Mouse (Mus musculus): ENCODE measurements around the gene Sema3a.
"Not testable (repeated sequence)": the region's sequence is repeated elsewhere in the genome, so short reads cannot be mapped to it uniquely, and the experiment has no call there.

Gene Sema3a

DNA sequence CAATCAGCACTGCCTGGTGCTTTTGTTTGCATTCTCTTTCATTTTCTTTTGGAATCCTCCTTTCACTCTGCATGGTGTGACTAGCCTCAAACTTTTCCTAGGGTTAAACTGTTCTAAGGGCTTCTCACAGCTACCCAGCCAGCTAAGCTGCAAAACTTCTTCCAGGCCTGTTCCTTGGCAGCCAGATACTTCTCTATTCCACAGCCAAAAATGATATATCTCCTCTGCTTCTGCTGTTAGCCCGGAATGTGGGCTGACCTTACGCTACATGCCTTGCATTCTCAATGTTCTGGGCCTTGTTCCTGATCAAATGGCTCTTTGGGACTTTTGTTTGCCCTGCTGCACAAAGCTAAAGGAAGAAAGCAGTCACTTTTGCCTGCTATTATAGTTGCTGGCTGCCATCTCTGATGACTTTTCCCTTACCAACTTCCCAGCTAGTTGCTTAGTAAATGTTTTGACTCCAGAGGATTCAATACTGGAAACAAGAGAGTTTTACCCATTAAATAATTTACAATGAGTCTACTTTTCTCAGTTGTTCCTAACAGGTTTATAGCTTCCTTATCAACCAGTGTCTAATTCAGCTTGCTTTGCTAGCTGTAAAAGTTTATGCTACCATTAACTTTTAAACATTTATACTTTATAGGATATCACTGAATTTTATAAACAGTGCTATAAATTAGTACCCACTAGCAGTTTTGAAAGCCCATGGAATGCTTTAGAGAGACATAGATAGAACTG is 422.4 kb downstream of the Sema3a start:
- intact Hi-C loops (cut with DNase I): no loop called here

GRCm38 (mm10) chr5:13548210-13548554 is 423.0 kb downstream of the Sema3a start:
- intact Hi-C loops (cut with DNase I): no loop called here

DNA sequence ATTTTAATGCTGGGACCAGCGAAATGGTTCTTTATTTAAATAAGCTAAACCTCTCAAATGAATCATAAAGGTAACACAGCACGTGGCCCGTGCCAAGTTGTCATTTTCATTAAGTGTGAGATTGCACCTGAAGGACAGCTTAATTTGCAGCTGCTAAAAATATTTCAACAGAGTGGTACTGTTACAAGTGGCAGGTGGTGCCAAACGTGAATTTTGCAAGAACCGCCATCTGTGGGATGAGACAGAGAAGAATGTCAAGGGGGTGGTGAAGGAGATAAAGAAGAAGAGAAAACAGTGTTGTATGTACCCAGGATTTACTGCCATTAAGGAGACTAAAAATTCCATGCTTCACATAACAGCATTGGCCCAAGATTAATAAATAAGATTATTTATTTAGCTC is 423.9 kb downstream of the Sema3a start:
- intact Hi-C loops (cut with DNase I): no loop called here

DNA sequence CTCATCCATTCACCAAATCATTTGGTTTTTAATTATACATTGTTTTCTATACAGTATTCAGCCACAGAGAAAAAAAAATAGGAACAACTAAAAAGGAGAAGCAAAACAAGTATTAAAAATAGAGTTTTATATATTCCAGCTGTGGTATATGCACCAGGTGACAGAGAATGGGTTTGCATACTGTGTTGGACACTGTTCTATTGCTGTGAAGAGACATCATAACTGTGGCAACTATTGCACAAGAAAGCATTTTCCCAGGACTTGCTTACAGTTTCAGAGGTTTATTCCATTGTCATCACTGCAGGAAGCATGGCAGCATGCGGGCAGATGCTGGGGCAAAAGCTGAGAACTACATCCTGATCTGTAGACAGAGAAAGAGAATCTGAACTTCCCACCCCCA is 425.7 kb downstream of the Sema3a start:
- intact Hi-C loops (cut with DNase I): no loop called here

GRCm38 (mm10) chr5:13557257-13557656 is 432.0 kb downstream of the Sema3a start:
- intact Hi-C loops (cut with DNase I): no loop called here

DNA sequence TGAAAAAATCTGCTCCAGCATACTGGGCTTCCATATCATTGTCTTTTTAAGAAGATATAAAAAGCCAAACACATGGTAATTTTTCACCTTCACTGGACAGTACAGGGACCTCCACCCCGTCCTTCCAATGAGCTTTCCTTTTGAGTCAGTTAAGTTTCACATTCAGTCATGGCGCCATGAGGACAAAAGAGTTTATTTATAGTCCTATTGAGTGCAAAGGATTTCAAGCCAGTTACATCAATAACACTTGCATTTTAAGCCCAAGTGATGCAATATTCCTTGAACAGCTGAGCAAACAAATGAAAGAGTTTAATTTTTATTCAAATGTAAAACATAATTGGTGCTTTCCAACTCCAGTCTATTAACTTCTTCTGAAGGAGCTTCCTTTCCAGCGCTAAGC is 448.7 kb downstream of the Sema3a start:
- intact Hi-C loops (cut with DNase I): no loop called here

GRCm38 (mm10) chr5:13579123-13579522 is 453.9 kb downstream of the Sema3a start:
- intact Hi-C loops (cut with DNase I): no loop called here

GRCm38 (mm10) chr5:13585559-13586207 is 460.5 kb downstream of the Sema3a start:
- intact Hi-C loops (cut with DNase I): loop anchor here (2.0 to 5.0 kb wide), 2 partner anchors 178 to 1023 kb away; no protein-coding TSS in a partner anchor

DNA sequence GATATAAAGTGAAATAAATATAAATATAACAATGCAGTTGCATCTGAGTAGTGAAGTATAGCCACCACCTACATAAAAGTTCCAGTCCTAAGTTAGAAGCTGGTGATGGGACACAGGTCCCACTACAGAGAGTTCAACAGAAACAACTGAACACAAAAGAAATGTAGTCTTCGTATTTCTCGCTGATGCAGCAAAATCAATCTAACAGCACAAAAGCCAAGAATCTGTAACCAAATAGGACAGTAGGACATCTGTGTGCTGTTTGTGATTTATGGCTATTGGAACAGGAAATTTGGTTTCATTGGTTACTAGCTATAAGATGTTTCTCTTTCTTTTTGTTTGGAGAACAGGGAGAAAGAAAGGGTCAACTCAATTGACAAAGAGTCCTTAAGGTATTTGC is 469.2 kb downstream of the Sema3a start:
- intact Hi-C loops (cut with DNase I): no loop called here

DNA sequence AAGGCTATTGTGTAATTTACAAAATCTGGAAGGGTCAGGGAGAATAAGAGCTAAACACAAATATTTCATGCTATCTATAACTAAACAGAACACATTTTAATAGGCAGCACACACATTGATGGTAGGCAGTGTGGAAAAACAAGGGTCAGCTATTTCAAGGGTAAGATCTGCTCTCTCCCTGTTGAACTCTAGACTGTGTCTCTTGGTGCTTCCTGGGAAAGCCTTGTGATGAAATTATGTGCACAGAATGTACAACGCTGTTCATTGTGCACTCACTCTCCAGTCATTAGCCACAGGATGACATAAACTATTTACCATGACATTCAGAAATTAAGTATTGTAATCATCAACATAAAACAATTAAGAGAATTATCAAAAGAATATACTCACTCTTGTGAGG is 486.4 kb downstream of the Sema3a start:
- intact Hi-C loops (cut with DNase I): no loop called here

- intact Hi-C loops (cut with DNase I): no loop called here
Observed at GRCm38 (mm10) chr5:13612088-13612487, 486.9 kb downstream of the Sema3a start.

DNA sequence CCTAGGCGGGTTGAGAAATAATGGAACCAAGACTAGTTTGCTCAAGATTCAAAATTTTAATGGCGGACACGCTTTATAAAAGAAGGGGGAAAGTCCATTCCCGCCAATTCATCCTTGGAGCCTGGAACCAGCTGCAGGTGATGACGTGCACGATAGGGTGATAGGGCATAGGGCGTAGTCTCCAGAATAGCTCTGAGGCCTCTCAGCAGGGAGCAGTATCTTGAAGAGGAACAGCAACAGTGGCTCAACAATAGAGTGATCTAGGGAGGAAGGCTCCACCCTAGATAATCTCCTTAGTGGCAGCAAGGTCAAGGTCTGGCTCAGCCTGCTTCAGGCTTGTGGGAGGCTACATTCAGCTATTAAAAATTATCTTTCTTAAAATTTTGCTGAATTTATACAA is 489.4 kb downstream of the Sema3a start:
- intact Hi-C loops (cut with DNase I): not testable (repeated sequence)

GRCm38 (mm10) chr5:13615907-13616306 is 490.7 kb downstream of the Sema3a start:
- intact Hi-C loops (cut with DNase I): no loop called here

- intact Hi-C loops (cut with DNase I): no loop called here
Observed at GRCm38 (mm10) chr5:13622578-13622977, 497.4 kb downstream of the Sema3a start.

GRCm38 (mm10) chr5:13624754-13625153 is 499.5 kb downstream of the Sema3a start:
- intact Hi-C loops (cut with DNase I): no loop called here

DNA sequence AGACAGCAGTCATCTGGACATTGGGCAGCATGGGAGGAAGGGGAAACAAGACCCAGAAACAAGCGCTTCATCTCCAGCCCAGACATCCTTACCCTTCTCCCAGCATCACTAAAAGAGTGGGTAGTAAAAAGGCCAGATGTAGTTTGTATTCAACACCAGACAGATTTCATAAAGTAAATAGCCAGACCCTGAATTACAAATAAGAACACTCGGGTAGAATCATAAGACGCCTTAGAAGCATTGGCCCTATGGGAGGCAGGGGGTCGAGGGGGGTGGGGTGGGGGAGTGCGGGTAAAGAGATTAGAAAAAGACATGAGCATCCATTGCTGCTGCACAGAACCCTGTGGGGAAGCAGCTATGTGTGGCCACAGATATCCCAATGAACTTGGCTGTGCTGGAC is 500.9 kb downstream of the Sema3a start:
- intact Hi-C loops (cut with DNase I): no loop called here

GRCm38 (mm10) chr5:13628606-13629311 is 503.5 kb downstream of the Sema3a start:
- intact Hi-C loops (cut with DNase I): loop anchor here (2.0 kb wide), 1 partner anchor 1066 kb away; no protein-coding TSS in a partner anchor

DNA sequence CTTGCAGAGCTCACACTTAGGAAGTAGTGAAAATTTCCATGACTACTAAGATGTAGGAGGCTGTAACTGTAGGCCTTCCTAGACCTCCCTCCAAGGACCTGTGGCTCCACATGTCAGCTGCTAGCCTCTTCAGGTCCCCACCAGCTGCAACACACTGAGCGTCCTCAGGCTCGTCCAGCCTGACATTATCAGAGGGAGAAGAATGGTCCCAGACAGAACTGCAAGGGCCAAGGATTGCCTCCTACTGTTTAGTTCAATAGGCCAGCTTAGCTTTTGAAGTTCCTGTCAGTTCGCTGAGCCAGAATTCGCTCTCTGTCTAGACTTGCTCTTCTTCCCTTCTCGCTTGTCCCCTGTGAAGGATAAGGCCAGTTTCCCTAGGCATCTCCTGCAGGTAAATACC is 504.7 kb downstream of the Sema3a start:
- intact Hi-C loops (cut with DNase I): loop anchor here (2.0 kb wide), 1 partner anchor 1067 kb away; no protein-coding TSS in a partner anchor

DNA sequence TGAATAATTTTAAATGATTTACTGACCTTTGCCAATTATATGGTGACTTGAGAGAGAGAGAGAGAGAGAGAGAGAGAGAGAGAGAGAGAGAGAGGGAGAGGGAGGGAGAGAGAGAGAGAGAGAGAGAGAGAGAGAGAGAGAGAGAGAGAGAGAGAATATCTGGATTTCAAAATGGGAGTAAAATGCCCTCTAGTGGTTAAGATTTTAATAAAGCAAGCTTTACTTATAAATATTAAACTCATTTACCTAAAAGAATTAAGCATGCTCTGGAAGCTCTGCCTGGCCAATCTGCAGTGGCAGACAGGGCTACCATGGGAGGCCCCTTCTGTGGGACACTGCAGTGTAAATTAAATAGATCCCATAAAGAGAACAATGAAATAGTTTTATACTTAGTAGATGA is 505.5 kb downstream of the Sema3a start:
- intact Hi-C loops (cut with DNase I): no loop called here

GRCm38 (mm10) chr5:13636237-13636636 is 511.0 kb downstream of the Sema3a start:
- intact Hi-C loops (cut with DNase I): no loop called here

Data from adrenal gland (tissue).